Mouse (Mus musculus) liver, embryonic 16.5 days (tissue): ENCODE measurements around the gene Mink1. TPM values are rescaled to one million over a fixed set of nuclear protein-coding genes. Genes with fewer than 3 reads are reported as not detected.

Source experiments
- ATAC-seq: fragments of 200-750 bp; cut with Nextera tagmentation; 2 replicates; pipeline ENCODE4 v1.8.0; 2017; ENCODE audit warnings: low read depth, mild to moderate bottlenecking, moderate number of reproducible peaks, moderate library complexity
- H3K27ac ChIP-seq: fragments of 300-500 bp; sonication (generic); 2 replicates; pipeline ENCODE4 v1.5.1; 2014; ENCODE audit warnings: mild to moderate bottlenecking, low read length
- H3K27me3 ChIP-seq: fragments of 300-500 bp; sonication (generic); 2 replicates; pipeline ENCODE4 v1.6.1; 2014; ENCODE audit warnings: low read depth, low read length, mixed read lengths; ENCODE audit not compliant: control insufficient read depth, insufficient read depth
- H3K36me3 ChIP-seq: fragments of 300-500 bp; sonication (generic); 2 replicates; pipeline ENCODE4 v1.6.1; 2014; ENCODE audit warnings: mild to moderate bottlenecking; ENCODE audit not compliant: control insufficient read depth, insufficient read depth
- H3K4me1 ChIP-seq: fragments of 300-500 bp; sonication (generic); 2 replicates; pipeline ENCODE4 v1.6.1; 2014; ENCODE audit warnings: low read depth, low read length, mixed read lengths; ENCODE audit not compliant: control insufficient read depth
- H3K4me2 ChIP-seq: fragments of 300-500 bp; sonication (generic); 2 replicates; pipeline ENCODE4 v1.6.1; 2014; ENCODE audit warnings: low read depth, low read length, mixed read lengths
- H3K4me3 ChIP-seq: fragments of 300-500 bp; sonication (generic); 2 replicates; pipeline ENCODE4 v1.5.1; 2014; ENCODE audit warnings: low read depth, mild to moderate bottlenecking, low read length
- H3K9ac ChIP-seq: fragments of 300-500 bp; sonication (generic); 2 replicates; pipeline ENCODE4 v1.6.1; 2014; ENCODE audit warnings: low read depth, low read length
- H3K9me3 ChIP-seq: fragments of 300-500 bp; sonication (generic); replicated peaks from 2 replicates; pipeline ENCODE4 v1.6.1; 2016; ENCODE audit warnings: low read length; ENCODE audit not compliant: control insufficient read depth
- WGBS: fragments of 180-500 bp; shearing (Covaris S2); extraction: QIAGEN DNeasy Blood & Tissue Kit; methylation state at CpG from one replicate; pipeline ENCODE4 v1.1.7; 2014; ENCODE audit not compliant: insufficient replicate concordance; 5-methylcytosine and 5-hydroxymethylcytosine counted together
- polyA plus RNA-seq: library from polyadenylated mRNA; unstranded; fragments of >200 nt; fragmentation: Nextera tagmentation; extraction: Ambion mirVana; gene quantifications from 2 replicates; pipeline ENCODE4 v1.2.1, GENCODE M21; 2015

Gene Mink1
- polyA plus RNA-seq, 1 experiment from 2014 or later, result 6.0 TPM

GRCm38 (mm10) chr11:70580358-70580720 lies 17.7 kb downstream of the Mink1 start:
- Histone ChIP-seq H3K27ac (0 out of 2 replicates have a peak overlapping the region, but pooled peaks have one; percentile 17), H3K4me2 (no peak overlapping the region), H3K36me3 (no peaks in the 10 kb centered on the region), H3K4me3 (no peak overlapping the region), H3K27me3 (no peaks in the 10 kb centered on the region), H3K9ac (no peak overlapping the region), H3K4me1 (peaks cover 12% of the 10 kb centered on the region), H3K9me3 (no peaks in the 10 kb centered on the region)
- 33% methylated on average over 5 of the region's 5 CpGs for WGBS
- ATAC-seq, result no peak

GRCm38 (mm10) chr11:70580921-70581320 lies 18.2 kb downstream of the Mink1 start:
- H3K4me2 ChIP-seq, result no peak overlapping the region
- no peaks in the 10 kb centered on the region for H3K27me3 ChIP-seq
- H3K36me3 ChIP-seq, result no peaks in the 10 kb centered on the region
- no peak overlapping the region for H3K27ac ChIP-seq
- 46% methylated on average over 3 of the region's 3 CpGs for WGBS
- peaks cover 12% of the 10 kb centered on the region for H3K4me1 ChIP-seq
- H3K9ac ChIP-seq, result no peak overlapping the region
- H3K9me3 ChIP-seq, result no peaks in the 10 kb centered on the region
- no peak overlapping the region for H3K4me3 ChIP-seq
- no peak for ATAC-seq

GRCm38 (mm10) chr11:70582196-70582595 lies 19.5 kb downstream of the Mink1 start:
- Histone ChIP-seq H3K27me3 (no peaks in the 10 kb centered on the region), H3K9ac (no peak overlapping the region), H3K4me3 (no peak overlapping the region), H3K36me3 (no peaks in the 10 kb centered on the region), H3K27ac (no peak overlapping the region), H3K4me2 (no peak overlapping the region), H3K9me3 (no peaks in the 10 kb centered on the region), H3K4me1 (peaks cover 23% of the 10 kb centered on the region)
- ATAC-seq, result no peak
- WGBS, result 43% methylated on average over 3 of the region's 3 CpGs

GRCm38 (mm10) chr11:70583022-70583714 lies 20.5 kb downstream of the Mink1 start:
- no peak for ATAC-seq
- no peak overlapping the region for H3K9ac ChIP-seq
- no peak overlapping the region for H3K4me3 ChIP-seq
- no peaks in the 10 kb centered on the region for H3K9me3 ChIP-seq
- H3K27me3 ChIP-seq, result no peaks in the 10 kb centered on the region
- H3K4me1 ChIP-seq, result peaks cover 24% of the 10 kb centered on the region
- WGBS, result 30% methylated on average over 6 of the region's 6 CpGs
- H3K4me2 ChIP-seq, result no peak overlapping the region
- no peak overlapping the region for H3K27ac ChIP-seq
- H3K36me3 ChIP-seq, result no peaks in the 10 kb centered on the region

- Histone ChIP-seq H3K4me2 (no peak overlapping the region), H3K9me3 (no peaks in the 10 kb centered on the region), H3K36me3 (no peaks in the 10 kb centered on the region), H3K27me3 (no peaks in the 10 kb centered on the region), H3K27ac (no peak overlapping the region), H3K9ac (no peak overlapping the region), H3K4me3 (no peak overlapping the region), H3K4me1 (peaks cover 23% of the 10 kb centered on the region)
- WGBS, result 81% methylated on average over 7 of the region's 7 CpGs
- ATAC-seq, result no peak
Observed at GRCm38 (mm10) chr11:70583775-70584174, 21.1 kb downstream of the Mink1 start.

GRCm38 (mm10) chr11:70585457-70585856 lies 22.8 kb downstream of the Mink1 start:
- Histone ChIP-seq H3K27ac (no peak overlapping the region), H3K4me1 (peaks cover 16% of the 10 kb centered on the region)
- 62% methylated on average over 7 of the region's 7 CpGs for WGBS

GRCm38 (mm10) chr11:70586261-70586660 lies 23.6 kb downstream of the Mink1 start:
- Histone ChIP-seq H3K27ac (no peak overlapping the region; the same call in 1 of the 2 replicates), H3K4me2 (no peak overlapping the region), H3K9ac (no peak overlapping the region), H3K36me3 (no peaks in the 10 kb centered on the region), H3K4me1 (peaks cover 16% of the 10 kb centered on the region), H3K9me3 (no peaks in the 10 kb centered on the region), H3K4me3 (no peak overlapping the region), H3K27me3 (no peaks in the 10 kb centered on the region)
- WGBS, result 67% methylated on average over 3 of the region's 3 CpGs
- ATAC-seq, result no peak

More at GRCm38 (mm10) chr11:70585457-70585856, 22.8 kb downstream of the Mink1 start:
- no peaks in the 10 kb centered on the region for H3K9me3 ChIP-seq
- no peaks in the 10 kb centered on the region for H3K36me3 ChIP-seq
- no peaks in the 10 kb centered on the region for H3K27me3 ChIP-seq
- no peak for ATAC-seq
- no peak overlapping the region for H3K4me3 ChIP-seq
- no peak overlapping the region for H3K4me2 ChIP-seq
- no peak overlapping the region for H3K9ac ChIP-seq

GRCm38 (mm10) chr11:70586954-70587353 lies 24.3 kb downstream of the Mink1 start:
- H3K27me3 ChIP-seq, result no peaks in the 10 kb centered on the region
- no peak for ATAC-seq
- H3K4me3 ChIP-seq, result no peak overlapping the region
- H3K27ac ChIP-seq, result no peak overlapping the region
- WGBS, result 50% methylated on average over 5 of the region's 5 CpGs
- H3K9ac ChIP-seq, result no peak overlapping the region
- peaks cover 16% of the 10 kb centered on the region for H3K4me1 ChIP-seq
- no peak overlapping the region for H3K4me2 ChIP-seq
- no peaks in the 10 kb centered on the region for H3K36me3 ChIP-seq
- H3K9me3 ChIP-seq, result no peaks in the 10 kb centered on the region

- 62% methylated on average over 1 of the region's 1 CpGs for WGBS
- ATAC-seq, result no peak
- no peak overlapping the region for H3K4me3 ChIP-seq
Observed at GRCm38 (mm10) chr11:70591733-70592132, 29.1 kb downstream of the Mink1 start.

More at GRCm38 (mm10) chr11:70591733-70592132, 29.1 kb downstream of the Mink1 start:
- Histone ChIP-seq H3K36me3 (no peaks in the 10 kb centered on the region), H3K9me3 (no peaks in the 10 kb centered on the region), H3K27ac (no peak overlapping the region), H3K9ac (no peak overlapping the region), H3K27me3 (no peaks in the 10 kb centered on the region), H3K4me2 (no peak overlapping the region), H3K4me1 (peaks cover 18% of the 10 kb centered on the region)
